Mouse (Mus musculus) testis, postnatal 14 days (tissue): ENCODE measurements around the gene Patz1.

Experiments used
- DNase-seq: peaks from one replicate; pipeline ENCODE4 v3.0.0; 2021; ENCODE audit warnings: low spot score

Patz1 gene

GRCm38 (mm10) chr11:3330991-3331750 is 42.5 kb downstream of the Patz1 start:
- no peak for DNase-seq

- peak; percentile 97 for DNase-seq
Measured at GRCm38 (mm10) chr11:3331756-3332642, 43.3 kb downstream of the Patz1 start.

- no peak for DNase-seq
Measured at GRCm38 (mm10) chr11:3333111-3333695, 44.5 kb downstream of the Patz1 start.

GRCm38 (mm10) chr11:3334141-3334710 is 45.6 kb downstream of the Patz1 start:
- DNase-seq: no peak

- DNase-seq: no peak
Measured at GRCm38 (mm10) chr11:3334711-3335316, 46.1 kb downstream of the Patz1 start.

GRCm38 (mm10) chr11:3335651-3336216 is 47.1 kb downstream of the Patz1 start:
- peak; percentile 38 for DNase-seq

- DNase-seq: no peak
Measured at GRCm38 (mm10) chr11:3336602-3337001, 47.9 kb downstream of the Patz1 start.

GRCm38 (mm10) chr11:3337173-3337955 is 48.7 kb downstream of the Patz1 start:
- DNase-seq: peak; percentile 86

- DNase-seq: no peak
Measured at GRCm38 (mm10) chr11:3337961-3338360, 49.3 kb downstream of the Patz1 start.

- no peak for DNase-seq
Measured at GRCm38 (mm10) chr11:3341476-3341875, 52.8 kb downstream of the Patz1 start.

GRCm38 (mm10) chr11:3344916-3345315 is 56.2 kb downstream of the Patz1 start:
- no peak for DNase-seq

GRCm38 (mm10) chr11:3346351-3346750 is 57.7 kb downstream of the Patz1 start:
- DNase-seq: no peak

GRCm38 (mm10) chr11:3347091-3347834 is 58.6 kb downstream of the Patz1 start:
- peak; percentile 65 for DNase-seq

GRCm38 (mm10) chr11:3347835-3348195 is 59.1 kb downstream of the Patz1 start:
- no peak for DNase-seq

- DNase-seq: no peak
Measured at GRCm38 (mm10) chr11:3348576-3349342, 60.1 kb downstream of the Patz1 start.

- no peak for DNase-seq
Measured at GRCm38 (mm10) chr11:3349343-3349695, 60.6 kb downstream of the Patz1 start.

- DNase-seq: no peak
Measured at GRCm38 (mm10) chr11:3352131-3352530, 63.5 kb downstream of the Patz1 start.

GRCm38 (mm10) chr11:3352990-3353585 is 64.4 kb downstream of the Patz1 start:
- no peak for DNase-seq
